Mouse (Mus musculus) left cerebral cortex, postnatal 25 days (tissue): Measurements from ENCODE around the gene Cox6a2. TPM values are rescaled to one million over a fixed set of nuclear protein-coding genes. Genes with fewer than 3 reads are reported as not detected.

Source experiments
- DNase-seq, 2 experiments: peaks; one replicate each; pipeline ENCODE4 v3.0.0; 2022; ENCODE audit warnings: low spot score in 2 of 2, mixed read lengths in 1 of 2
- intact Hi-C: fragments of 180-260 bp; cut with DNase I; formaldehyde crosslinking; loops from one replicate; pipeline ENCODE4 v1.15.1; 2025
- total RNA-seq, 2 experiments: library from RNA; stranded (reverse); gene quantifications; 2 replicates each; pipeline ENCODE4 v1.2.3; 2021

Gene Cox6a2
- 10 to 100 TPM in 1 of 2 experiments, 1 to 10 TPM in 1; 8.2 to 11.2 TPM for total RNA-seq

- no peak for DNase-seq
- intact Hi-C loops = loop anchor here (5.0 kb wide), 1 partner anchor 214 kb away; the partner anchor contains the start of gene Pycard
These were observed at the start of gene Cox6a2 for GRCm38 (mm10) chr7:128206152-128206551. Gene Cox6a2, minus strand, starts transcription at chr7:128206387.

DNA sequence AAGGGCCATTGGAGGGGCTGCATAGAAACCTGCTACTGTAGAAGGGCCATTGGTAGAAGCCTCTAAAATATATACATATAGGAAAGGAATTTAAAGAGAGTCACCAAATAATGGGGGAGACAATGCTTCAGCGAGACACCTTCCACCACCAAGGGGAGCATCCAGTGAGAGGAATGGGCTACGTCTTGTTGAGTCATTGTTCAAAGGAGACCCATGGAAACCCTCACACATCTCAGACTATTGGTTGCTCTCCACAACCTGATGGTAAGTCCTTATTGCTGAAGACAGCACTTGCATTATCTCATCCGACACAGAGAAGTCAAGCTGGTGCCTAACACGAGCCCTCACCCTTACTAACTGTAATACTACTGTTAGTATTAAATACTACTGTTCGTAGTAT, 49.6 kb upstream of the Cox6a2 start:
- DNase-seq = no peak
- intact Hi-C loops = no loop called here

DNA sequence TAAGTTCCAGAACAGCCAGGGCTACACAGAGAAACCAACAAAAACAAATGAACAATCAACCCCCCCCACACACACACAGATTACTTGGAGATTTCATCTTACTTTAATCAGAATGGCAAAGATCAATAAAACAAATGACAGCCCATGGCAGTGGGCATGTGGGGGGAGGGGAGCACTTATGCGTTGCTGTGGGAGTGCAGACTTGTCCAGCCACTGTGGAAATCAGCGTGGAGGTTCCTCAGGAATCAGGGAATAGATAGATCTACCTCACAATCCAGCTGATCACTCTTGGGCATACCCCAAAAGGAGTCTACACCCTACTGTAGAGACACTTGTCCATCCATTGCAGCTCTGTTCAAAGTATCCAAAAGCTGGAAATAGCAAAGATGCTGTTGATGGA, 48.8 kb upstream of the Cox6a2 start:
- intact Hi-C loops = no loop called here
- no peak for DNase-seq

- DNase-seq = peak; percentile 61 to 92
- intact Hi-C loops = no loop called here
These were observed 46.4 kb upstream of the Cox6a2 start for GRCm38 (mm10) chr7:128252609-128253008.

DNA sequence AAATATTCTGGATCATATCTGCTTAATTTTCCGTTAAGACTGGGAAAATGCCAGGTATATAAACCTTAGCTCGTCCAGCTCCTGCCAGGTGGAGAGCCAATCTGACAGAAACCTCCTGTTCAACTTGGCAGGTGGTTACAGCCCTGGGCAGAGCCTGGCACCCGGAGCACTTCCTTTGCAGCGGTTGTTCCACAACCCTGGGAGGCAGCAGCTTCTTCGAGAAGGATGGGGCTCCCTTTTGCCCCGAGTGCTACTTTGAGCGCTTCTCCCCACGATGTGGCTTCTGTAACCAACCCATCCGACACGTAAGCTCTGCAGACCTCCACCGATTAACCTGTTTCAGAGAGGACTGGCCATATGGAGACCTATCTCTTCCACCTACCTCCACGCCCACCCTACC, 45.8 kb upstream of the Cox6a2 start:
- intact Hi-C loops = no loop called here
- no peak for DNase-seq

DNA sequence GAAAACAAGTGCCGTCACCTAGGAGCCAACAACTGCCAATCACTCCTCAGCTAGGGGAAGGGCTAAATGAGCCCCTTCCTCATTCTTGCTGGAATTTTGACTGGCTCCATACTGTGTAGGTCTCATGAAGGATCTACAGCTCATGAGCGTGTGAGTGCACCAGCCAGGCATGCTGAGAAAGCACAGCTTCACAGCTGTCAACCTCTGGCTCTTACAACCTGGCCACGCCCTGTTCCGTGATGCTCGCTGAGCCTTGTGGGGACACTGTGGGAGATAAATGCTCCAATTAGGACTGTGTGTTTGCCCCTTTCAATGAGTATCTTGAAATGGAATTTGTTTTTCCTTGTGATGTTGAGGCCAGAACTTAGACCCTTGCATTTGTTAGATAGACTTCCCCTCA, 43.8 kb upstream of the Cox6a2 start:
- no peak for DNase-seq
- intact Hi-C loops = loop anchor here (2.0 to 5.0 kb wide), 4 partner anchors 47 to 457 kb away; partner anchors contain the start of genes Rgs10 and Tial1

- intact Hi-C loops = loop anchor here (2.0 to 5.0 kb wide), 4 partner anchors 48 to 459 kb away; partner anchors contain the start of genes Rgs10 and Tial1
- DNase-seq = no peak
These were observed 42.2 kb upstream of the Cox6a2 start for GRCm38 (mm10) chr7:128248081-128249042.

GRCm38 (mm10) chr7:128247443-128247842, 41.3 kb upstream of the Cox6a2 start:
- peak; percentile 84 to 93 for DNase-seq
- intact Hi-C loops = loop anchor here (1.0 to 5.0 kb wide), 4 partner anchors 95 to 460 kb away; partner anchors contain the start of genes Rgs10 and Tial1

DNA sequence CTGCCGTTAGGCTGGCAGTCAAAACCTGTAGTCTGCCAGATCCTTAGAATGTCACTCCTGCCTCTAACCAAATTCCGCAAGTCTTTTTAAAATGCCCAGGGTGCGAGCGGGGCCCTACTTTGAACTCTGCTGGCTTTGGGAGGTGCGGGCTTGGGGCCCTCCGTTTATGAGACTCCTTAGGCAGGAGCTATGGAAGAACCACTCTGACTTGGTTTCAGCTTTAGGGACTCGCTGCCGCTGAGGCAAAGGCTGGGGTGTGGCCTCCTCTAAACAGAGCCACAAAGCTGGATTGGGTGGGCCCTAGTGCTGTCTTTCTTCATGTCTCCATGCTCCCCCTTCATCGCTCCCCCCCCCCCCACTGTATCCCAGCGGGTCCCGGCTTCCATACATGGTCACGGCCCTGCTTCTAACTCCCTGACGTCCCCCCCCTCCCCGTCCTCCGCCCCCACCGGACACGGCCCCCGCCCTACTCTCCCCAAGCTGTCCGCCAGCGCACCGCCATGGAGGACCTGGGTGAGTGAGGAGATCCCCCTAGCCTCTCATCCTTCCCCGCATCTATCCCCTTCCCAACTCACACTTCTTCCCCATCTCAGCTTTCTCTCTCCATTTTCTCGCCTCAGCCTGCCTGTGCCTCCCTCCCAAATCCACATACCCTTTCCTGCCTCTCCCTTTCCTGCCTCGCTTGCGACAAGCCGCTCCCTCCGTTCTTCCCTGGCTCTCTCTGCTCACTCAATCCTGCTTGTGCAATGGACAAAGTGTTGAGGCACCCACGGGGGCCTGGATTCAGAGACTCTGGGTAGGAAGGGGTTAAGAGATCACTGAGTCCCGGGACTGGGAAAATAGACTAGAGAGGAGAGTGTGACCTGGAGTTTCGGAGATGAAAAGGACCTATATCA, 40.6 kb upstream of the Cox6a2 start, which contains the start of gene Tgfb1i1:
Gene Tgfb1i1 (plus strand): TSS at position 317 of the 896 bp plus-strand sequence.
- intact Hi-C loops = loop anchor here (1.0 to 5.0 kb wide), 4 partner anchors 96 to 461 kb away; partner anchors contain the start of genes Rgs10 and Tial1

GRCm38 (mm10) chr7:128245547-128245946, 39.4 kb upstream of the Cox6a2 start:
- no peak for DNase-seq

More for the DNA sequence above, 40.6 kb upstream of the Cox6a2 start, which contains the start of gene Tgfb1i1:
- peak; percentile 61 to 76 for DNase-seq

DNA sequence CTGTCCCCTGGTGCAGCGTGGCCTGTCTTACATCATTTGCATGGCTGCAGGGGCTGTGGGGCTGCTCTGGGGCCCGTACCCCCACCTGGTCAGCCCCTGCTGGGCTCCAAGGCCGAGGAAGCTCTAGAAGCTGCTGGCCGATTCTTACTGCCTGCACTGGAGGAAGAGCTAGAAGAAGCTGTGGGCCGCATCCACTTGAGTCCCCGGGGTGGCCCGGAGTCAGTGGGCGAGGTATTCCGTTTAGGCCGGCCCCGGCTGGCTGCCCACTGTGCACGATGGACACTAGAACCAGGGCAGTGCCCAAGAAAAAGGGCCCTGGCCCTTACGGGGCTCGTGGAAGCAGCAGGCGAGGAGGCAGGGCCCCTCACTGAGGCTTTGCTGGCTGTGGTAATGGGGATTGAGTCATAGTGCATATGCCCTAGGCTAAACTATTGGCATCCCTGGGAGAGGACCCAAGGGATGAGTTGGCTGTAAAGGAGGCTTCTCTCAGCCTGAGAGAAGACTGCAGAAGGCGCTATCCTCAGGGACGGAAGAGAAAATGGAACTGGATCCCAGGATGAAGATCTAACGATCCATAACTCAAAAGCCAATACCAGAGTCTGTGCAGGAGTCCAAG, 38.3 kb upstream of the Cox6a2 start:
- no peak for DNase-seq
- intact Hi-C loops = loop anchor here (5.0 kb wide), 3 partner anchors 173 to 463 kb away; partner anchors contain the start of genes Rgs10 and Tial1

More at GRCm38 (mm10) chr7:128245547-128245946, 39.4 kb upstream of the Cox6a2 start:
- intact Hi-C loops = loop anchor here (5.0 kb wide), 3 partner anchors 172 to 462 kb away; partner anchors contain the start of genes Rgs10 and Tial1

- DNase-seq = no peak
- intact Hi-C loops = no loop called here
These were observed 37.7 kb upstream of the Cox6a2 start for GRCm38 (mm10) chr7:128243921-128244320.

- no peak for DNase-seq
- intact Hi-C loops = no loop called here
These were observed 36.1 kb upstream of the Cox6a2 start for GRCm38 (mm10) chr7:128242331-128242730.

GRCm38 (mm10) chr7:128240131-128240784, 34.1 kb upstream of the Cox6a2 start:
- intact Hi-C loops = no loop called here
- no peak for DNase-seq

GRCm38 (mm10) chr7:128238991-128239390, 32.8 kb upstream of the Cox6a2 start:
- intact Hi-C loops = no loop called here
- no peak for DNase-seq

- peak; percentile 99 for DNase-seq
- intact Hi-C loops = loop anchor here (1.0 kb wide), 2 partner anchors 16 to 107 kb away; no protein-coding TSS in a partner anchor
These were observed 32.0 kb upstream of the Cox6a2 start, which contains the start of gene 9130023H24Rik for GRCm38 (mm10) chr7:128237927-128238778. Gene 9130023H24Rik, minus strand, starts transcription at chr7:128238031.

GRCm38 (mm10) chr7:128237593-128237926, 31.4 kb upstream of the Cox6a2 start:
- intact Hi-C loops = loop anchor here (1.0 kb wide), 2 partner anchors 15 to 108 kb away; no protein-coding TSS in a partner anchor
- DNase-seq = no peak
